Mouse (Mus musculus) midbrain, embryonic 10.5 days (tissue): Measurements from ENCODE around the gene Ostf1. TPM values are rescaled to one million over a fixed set of nuclear protein-coding genes. Genes with fewer than 3 reads are reported as not detected.

Experiments
- DNase-seq: peaks from one replicate; pipeline ENCODE4 v3.0.0-alpha.2; 2017; ENCODE audit warnings: low spot score
- H3K27ac ChIP-seq: fragments of 300-500 bp; sonication (generic); replicated peaks from 2 replicates; pipeline ENCODE4 v1.5.1; 2016; ENCODE audit warnings: mild to moderate bottlenecking
- H3K27me3 ChIP-seq: fragments of 300-500 bp; sonication (generic); 2 replicates; pipeline ENCODE4 v1.6.1; 2016; ENCODE audit warnings: low read depth, mild to moderate bottlenecking; ENCODE audit not compliant: poor library complexity, severe bottlenecking
- H3K36me3 ChIP-seq: fragments of 300-500 bp; sonication (generic); 2 replicates; pipeline ENCODE4 v1.6.1; 2016; ENCODE audit warnings: mild to moderate bottlenecking, moderate library complexity
- H3K4me1 ChIP-seq: fragments of 300-500 bp; sonication (generic); 2 replicates; pipeline ENCODE4 v1.6.1; 2016
- H3K4me3 ChIP-seq: fragments of 300-500 bp; sonication (generic); 2 replicates; pipeline ENCODE4 v1.5.1; 2016; ENCODE audit warnings: mild to moderate bottlenecking, moderate library complexity
- H3K9me3 ChIP-seq: fragments of 300-500 bp; sonication (generic); replicated peaks from 2 replicates; pipeline ENCODE4 v1.6.1; 2016; ENCODE audit warnings: mild to moderate bottlenecking
- WGBS: fragments of 180-500 bp; shearing (Covaris S2); methylation state at CpG from one replicate; pipeline ENCODE4 v1.1.7; 2016; 5-methylcytosine and 5-hydroxymethylcytosine counted together
- polyA plus RNA-seq: library from polyadenylated mRNA; unstranded; fragments of >200 nt; fragmentation: Nextera tagmentation; extraction: Ambion mirVana; gene quantifications from 2 replicates; pipeline ENCODE4 v1.2.1, GENCODE M21; 2016

Gene Ostf1
- polyA plus RNA-seq, 1 experiment from 2014 or later = 49.7 TPM

DNA sequence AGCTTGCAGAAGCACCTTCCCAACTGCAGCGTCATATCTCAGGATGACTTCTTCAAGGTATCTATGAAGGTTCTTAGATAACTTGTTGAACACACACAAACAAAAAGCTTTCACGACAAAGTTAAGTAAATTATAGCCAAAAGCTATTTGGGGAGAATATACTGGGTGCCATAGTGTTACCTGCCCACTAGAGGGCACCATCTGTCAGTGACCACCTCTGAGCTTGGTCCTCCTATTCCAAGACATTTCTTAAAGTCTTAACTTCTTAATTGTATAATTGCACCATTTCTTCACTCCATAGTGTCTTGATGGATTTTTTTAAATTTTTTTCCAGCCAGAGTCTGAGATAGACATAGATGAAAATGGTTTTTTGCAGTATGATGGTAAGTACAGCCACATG lies 7.9 kb upstream of the Ostf1 start:
- Histone ChIP-seq H3K9me3 (no peaks in the 10 kb centered on the region), H3K27ac (no peak overlapping the region), H3K4me3 (no peak overlapping the region), H3K36me3 (no peaks in the 10 kb centered on the region), H3K27me3 (no peaks in the 10 kb centered on the region), H3K4me1 (peaks cover 3% of the 10 kb centered on the region; the same call in 1 of the 2 replicates)
- WGBS = 23% methylated on average over 2 of the region's 2 CpGs
- DNase-seq = no peak

DNA sequence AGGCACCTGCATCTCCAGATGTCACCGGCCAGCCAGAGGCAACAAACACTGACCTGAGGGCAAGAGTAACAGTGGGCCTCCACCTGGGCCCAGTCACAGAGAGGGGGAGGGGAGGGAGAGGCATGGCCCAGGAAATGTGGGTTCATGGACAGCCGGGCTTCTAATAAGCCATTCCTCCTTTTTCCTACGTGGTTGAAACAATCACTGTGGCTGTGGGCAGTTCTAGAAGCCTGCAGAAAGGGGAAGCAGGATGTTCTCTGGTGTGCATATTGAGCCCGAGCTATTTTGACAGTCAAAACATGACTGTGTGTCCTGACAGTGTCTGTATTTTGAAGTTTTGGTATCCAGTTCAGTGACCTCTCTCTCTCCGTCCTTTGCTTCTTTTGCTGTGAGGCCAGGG lies 7.3 kb upstream of the Ostf1 start:
- Histone ChIP-seq H3K27me3 (no peaks in the 10 kb centered on the region), H3K27ac (no peak overlapping the region), H3K36me3 (no peaks in the 10 kb centered on the region), H3K4me1 (peaks cover 3% of the 10 kb centered on the region; the same call in 1 of the 2 replicates), H3K9me3 (no peaks in the 10 kb centered on the region), H3K4me3 (no peak overlapping the region)
- WGBS = 76% methylated on average over 5 of the region's 5 CpGs
- DNase-seq = no peak

DNA sequence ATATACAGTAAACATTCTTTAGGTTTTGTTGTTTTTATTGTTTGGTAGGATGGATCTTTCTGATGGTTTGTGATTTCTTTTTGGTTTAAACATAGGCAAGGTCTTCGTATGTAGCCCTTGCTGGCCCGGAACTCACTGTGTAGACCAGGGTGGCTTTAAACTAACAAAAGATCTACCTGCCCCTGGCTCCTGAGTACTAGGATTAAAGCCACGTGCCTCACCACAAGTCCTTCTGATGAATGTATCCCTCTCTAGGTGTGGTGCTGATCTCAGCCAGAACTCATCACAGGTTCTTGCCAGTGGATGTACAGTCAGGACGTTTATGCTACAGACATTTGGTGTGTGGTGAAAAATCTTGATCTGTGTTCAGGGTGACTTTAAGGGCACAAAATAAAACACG lies 6.3 kb upstream of the Ostf1 start:
- Histone ChIP-seq H3K27me3 (peaks cover 3% of the 10 kb centered on the region), H3K4me3 (no peak overlapping the region), H3K9me3 (no peaks in the 10 kb centered on the region), H3K36me3 (no peaks in the 10 kb centered on the region), H3K27ac (no peak overlapping the region), H3K4me1 (no peaks in the 10 kb centered on the region)
- DNase-seq = no peak
- WGBS = 87% methylated on average over 5 of the region's 5 CpGs

DNA sequence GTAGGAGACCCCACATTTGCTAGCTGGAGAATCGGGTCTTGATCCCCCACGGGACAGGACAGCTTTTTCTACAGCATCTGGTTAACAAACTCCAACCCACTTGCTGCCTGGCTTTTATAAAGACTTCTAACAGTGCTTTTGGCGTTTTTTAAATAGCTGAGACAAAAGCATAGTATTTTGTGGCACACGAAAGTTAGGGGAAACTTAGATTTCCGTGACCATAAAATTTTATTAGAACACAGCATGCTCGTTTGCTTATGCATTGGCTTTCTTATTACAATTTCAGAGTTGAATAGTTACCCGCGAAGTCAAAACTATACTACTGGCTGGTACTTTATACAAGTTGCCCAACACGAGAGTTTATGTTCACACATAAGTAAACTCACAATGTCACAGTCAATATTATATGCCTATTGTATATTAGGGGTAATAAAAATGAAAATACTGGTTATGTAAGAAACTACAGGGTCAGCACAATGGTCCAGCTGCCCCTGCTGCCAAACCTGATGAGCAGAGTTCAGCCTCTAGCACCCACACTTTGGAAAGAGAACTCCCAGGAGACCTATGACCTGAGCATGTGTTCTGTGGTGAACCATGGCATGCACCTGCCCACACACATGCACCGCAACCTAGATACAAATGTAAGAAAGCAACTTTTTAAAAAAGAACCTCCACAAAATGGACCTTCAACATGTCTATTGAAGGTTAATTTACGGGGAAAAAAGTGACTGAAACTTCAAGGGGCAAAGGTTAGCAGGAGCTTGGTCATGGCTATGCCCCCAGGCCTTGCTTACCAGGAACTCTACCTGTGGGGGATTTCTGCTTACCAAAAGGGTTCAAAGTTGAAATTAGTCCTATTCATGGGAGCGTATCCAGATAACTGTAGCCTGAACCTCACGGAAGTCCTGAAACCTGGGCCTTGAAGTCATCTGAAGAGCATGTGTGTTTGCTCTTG lies 885 bp upstream of the Ostf1 start:
- WGBS = 68% methylated on average over 13 of the region's 13 CpGs
- Histone ChIP-seq H3K36me3 (no peaks in the 10 kb centered on the region), H3K27me3 (peaks cover 24% of the 10 kb centered on the region), H3K27ac (peak overlapping the region; percentile 81; the same call in 1 of the 2 replicates), H3K4me3 (peak overlapping the region; percentile 79), H3K9me3 (no peaks in the 10 kb centered on the region), H3K4me1 (peaks cover 17% of the 10 kb centered on the region)
- no peak for DNase-seq

DNA sequence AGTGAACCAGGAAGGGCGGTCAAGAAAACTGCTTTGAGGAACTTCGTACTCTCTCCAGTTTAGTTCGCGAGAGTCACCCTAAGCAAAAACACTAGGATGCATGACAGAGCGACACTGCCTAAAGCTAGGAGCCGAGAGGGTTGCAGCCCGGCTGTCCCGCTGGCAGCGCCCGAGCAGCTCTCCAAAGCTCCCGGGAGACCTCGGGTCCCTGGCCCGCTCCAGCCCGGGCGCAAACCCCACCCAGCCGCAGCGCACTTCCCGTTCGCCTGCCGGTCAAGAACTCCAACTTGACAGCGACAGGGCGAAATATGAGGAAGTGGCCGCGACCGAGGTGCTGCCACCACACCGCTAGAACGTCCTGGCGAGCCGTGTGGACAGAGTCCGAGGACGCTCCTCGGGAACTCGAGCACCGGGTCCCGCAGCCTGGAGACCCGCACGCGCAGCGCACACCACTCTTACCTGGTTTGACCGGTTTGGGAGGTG lies 421 bp downstream of the Ostf1 start:
- Histone ChIP-seq H3K4me3 (peak overlapping the region; percentile 79), H3K36me3 (no peaks in the 10 kb centered on the region), H3K27me3 (peaks cover 24% of the 10 kb centered on the region), H3K4me1 (peaks cover 17% of the 10 kb centered on the region), H3K27ac (peak overlapping the region; percentile 81), H3K9me3 (no peaks in the 10 kb centered on the region)
- no peak for DNase-seq
- WGBS = under 1% methylated on average over 40 of the region's 40 CpGs

DNA sequence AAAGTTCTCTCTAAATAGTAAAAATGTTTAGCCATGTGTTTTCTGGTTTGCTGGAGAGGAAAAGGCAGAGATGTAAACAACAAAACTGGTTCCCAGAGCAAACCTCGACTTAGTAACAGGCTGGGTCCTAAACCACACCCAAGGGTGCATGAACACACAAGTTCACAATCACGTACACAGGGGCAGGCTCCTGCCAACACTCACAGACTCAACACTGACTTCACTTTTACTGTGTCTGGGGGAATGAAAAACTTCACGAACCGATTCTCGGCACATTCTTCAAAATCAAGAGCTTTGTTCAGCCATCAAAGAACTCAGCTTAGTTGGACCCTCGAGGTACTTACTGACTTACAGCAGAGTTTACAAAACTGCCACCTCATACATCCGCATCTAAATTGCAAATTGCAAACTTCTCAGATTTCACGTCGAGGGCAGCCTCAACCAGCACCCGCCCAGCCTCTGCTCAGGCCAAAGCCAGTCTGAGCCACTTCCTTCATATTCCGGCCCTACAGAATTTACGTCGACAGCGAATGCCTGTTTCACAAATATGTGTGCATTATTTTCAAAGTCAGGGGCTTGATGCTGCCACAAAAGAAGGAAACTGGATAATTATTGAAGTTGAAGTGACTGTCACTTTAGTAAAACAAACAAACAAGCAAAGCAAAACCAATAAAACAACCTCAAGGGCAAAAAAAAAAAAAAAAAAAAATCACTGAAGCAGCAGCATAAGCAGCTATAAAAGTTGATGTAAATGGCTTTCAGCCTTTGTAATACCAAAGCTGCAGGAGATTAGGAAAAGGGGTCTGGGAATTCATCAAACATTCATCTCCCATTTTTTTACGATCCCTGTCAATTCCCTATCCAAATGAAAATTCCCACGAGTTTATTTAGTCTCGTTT lies 1.2 kb downstream of the Ostf1 start:
- Histone ChIP-seq H3K36me3 (no peaks in the 10 kb centered on the region), H3K4me1 (peaks cover 17% of the 10 kb centered on the region), H3K27ac (no peak overlapping the region), H3K9me3 (no peaks in the 10 kb centered on the region), H3K27me3 (peaks cover 24% of the 10 kb centered on the region), H3K4me3 (peak overlapping the region; percentile 79)
- peak; percentile 42 for DNase-seq
- WGBS = 11% methylated on average over 17 of the region's 17 CpGs

DNA sequence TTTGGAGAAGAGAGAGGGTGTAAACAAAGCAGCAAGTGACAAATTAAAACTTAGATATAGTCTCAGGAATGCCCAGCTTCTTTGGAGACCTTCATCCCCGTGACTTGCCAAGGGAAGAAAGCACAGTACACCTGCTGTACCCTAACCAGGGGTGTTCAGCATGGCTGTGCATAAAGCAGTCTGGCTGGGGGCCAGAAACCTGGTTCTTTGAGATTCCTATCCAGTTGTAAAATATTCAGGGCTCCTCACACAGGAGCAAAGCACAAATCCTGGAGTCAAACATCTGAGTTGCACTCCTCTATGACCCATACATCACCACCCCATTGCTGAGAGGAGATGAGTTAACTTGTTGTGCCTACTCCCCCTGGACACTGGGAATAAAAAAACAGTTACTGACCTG lies 2.0 kb downstream of the Ostf1 start:
- Histone ChIP-seq H3K4me1 (peaks cover 17% of the 10 kb centered on the region), H3K9me3 (no peaks in the 10 kb centered on the region)
- WGBS = 73% methylated on average over 1 of the region's 1 CpGs

DNA sequence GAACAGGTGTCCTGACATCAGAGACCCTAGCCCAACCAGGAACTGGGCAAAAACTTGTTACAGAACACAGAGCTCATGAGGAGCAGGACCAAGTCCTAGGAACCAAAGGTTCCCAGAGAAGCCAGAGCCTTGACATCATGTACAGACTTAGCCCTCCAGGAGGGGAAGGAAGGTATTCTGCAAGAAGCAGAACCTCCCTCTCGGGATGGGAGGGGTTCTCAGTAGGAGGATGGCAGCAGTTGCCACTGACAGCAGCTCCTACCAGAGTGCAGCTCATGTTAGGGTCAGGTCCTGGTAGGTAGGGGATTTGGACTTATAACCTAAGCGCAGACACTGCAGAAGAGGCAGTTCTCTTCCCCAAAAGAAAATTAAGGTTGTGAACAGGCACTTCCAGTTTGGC lies 7.7 kb downstream of the Ostf1 start:
- H3K4me3 ChIP-seq = no peak overlapping the region
- H3K27ac ChIP-seq = no peak overlapping the region
- WGBS = 78% methylated on average over 2 of the region's 2 CpGs
- DNase-seq = no peak
- H3K36me3 ChIP-seq = no peaks in the 10 kb centered on the region
- no peaks in the 10 kb centered on the region for H3K4me1 ChIP-seq
- 0 out of 2 replicates have a peak, but pooled peaks cover under 1% of the 10 kb centered on the region for H3K27me3 ChIP-seq
- no peaks in the 10 kb centered on the region for H3K9me3 ChIP-seq

More for the DNA sequence above, 2.0 kb downstream of the Ostf1 start:
- Histone ChIP-seq H3K27me3 (peaks cover 24% of the 10 kb centered on the region), H3K27ac (no peak overlapping the region), H3K36me3 (no peaks in the 10 kb centered on the region), H3K4me3 (no peak overlapping the region)
- DNase-seq = no peak

DNA sequence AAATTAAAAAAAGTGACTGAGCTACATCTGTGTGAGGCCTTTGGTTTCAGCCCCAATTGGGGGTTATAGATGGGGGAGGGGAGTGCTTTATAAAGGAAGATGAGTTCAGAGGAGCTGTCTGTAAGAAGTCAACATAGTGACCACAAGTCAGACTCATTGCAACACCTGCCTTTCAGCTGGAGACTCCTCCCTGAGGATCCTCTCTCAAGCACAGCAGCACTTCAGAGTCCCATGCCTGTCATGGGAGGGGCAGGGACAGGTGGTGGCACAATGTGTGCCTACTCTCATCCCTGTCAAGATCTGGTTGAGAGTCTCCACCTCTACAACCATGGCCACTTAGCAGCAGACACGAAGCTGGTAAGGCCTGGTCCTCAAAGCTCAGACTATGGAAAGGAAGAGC lies 11.9 kb downstream of the Ostf1 start:
- Histone ChIP-seq H3K27ac (no peak overlapping the region), H3K27me3 (no peaks in the 10 kb centered on the region), H3K36me3 (no peaks in the 10 kb centered on the region), H3K9me3 (no peaks in the 10 kb centered on the region), H3K4me3 (no peak overlapping the region), H3K4me1 (peaks cover 6% of the 10 kb centered on the region; the same call in 1 of the 2 replicates)
- 68% methylated on average over 1 of the region's 1 CpGs for WGBS
- no peak for DNase-seq

DNA sequence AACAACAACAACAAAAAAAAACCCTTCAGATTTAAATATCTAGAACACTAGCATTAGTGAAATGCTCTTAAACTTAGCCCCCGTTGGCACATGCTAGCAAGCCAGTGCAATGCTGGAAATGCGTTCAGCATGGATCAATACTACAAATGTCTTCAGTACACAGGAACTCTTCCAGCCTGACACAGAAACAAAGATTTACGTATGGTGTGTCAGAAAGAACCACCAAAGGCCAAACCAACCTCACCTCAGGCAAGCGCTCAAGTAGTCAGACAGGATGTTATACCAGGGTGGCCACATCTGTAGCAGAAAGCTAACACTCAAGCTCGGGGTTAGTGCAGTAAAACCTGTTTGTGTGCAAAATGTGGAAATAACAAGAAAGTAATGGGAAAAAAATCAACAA lies 12.6 kb downstream of the Ostf1 start:
- Histone ChIP-seq H3K4me3 (no peak overlapping the region), H3K27ac (no peak overlapping the region), H3K27me3 (no peaks in the 10 kb centered on the region), H3K9me3 (no peaks in the 10 kb centered on the region), H3K4me1 (peaks cover 6% of the 10 kb centered on the region; the same call in 1 of the 2 replicates), H3K36me3 (no peaks in the 10 kb centered on the region)
- no peak for DNase-seq
- WGBS = 81% methylated on average over 5 of the region's 5 CpGs

DNA sequence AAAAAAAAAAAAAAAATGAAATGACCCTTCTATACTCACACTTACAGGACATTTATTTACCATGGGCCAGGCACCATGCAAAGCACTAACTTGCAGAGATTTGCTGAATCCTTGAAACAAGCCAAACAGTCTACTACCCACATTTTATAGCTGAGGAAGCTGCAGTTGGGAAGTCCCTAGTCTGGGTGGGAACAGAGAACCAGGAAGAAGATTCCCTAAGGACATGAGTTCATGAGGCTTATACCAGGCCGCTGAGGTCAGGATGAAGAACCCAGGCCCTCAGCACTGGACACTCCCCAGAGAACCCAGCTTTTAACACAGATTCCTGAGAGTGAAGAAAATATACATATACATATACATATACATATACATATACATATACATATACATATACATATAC lies 14.1 kb downstream of the Ostf1 start:
- DNase-seq = no peak
- WGBS = 96% methylated on average over 1 of the region's 1 CpGs

DNA sequence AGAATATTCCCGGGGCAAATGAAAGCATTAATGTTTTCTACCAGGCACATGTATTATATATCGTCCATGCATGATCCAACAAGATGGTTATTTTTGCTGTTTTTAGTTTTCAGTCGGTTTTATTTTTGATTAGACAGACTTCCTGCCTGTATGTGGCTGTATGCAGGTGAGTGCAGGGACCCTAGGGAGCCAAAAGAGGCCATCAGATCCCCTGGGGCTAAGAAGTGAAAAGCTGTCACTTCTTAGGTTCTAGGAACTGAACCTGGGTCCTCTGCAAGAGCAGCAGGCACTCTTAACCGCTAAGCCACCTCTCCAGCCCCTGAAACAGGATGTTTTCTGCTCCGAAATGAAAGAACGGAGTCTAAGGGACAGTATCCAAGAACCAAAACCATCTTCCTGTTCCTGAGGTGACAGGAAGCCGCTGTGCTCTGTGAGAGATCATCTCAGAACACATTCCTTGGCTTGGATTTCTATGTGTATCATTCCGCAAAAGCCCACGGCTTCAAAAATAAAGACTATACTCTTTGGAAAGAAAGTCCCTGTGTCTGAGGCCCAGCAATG lies 15.9 kb downstream of the Ostf1 start:
- Histone ChIP-seq H3K27ac (no peak overlapping the region), H3K9me3 (no peaks in the 10 kb centered on the region), H3K27me3 (no peaks in the 10 kb centered on the region), H3K36me3 (no peaks in the 10 kb centered on the region), H3K4me1 (peaks cover 12% of the 10 kb centered on the region), H3K4me3 (no peak overlapping the region)
- 78% methylated on average over 9 of the region's 9 CpGs for WGBS
- no peak for DNase-seq

More for the DNA sequence above, 14.1 kb downstream of the Ostf1 start:
- H3K4me3 ChIP-seq = no peak overlapping the region
- peaks cover 12% of the 10 kb centered on the region for H3K4me1 ChIP-seq
- H3K27me3 ChIP-seq = no peaks in the 10 kb centered on the region
- no peaks in the 10 kb centered on the region for H3K9me3 ChIP-seq
- no peak overlapping the region for H3K27ac ChIP-seq
- no peaks in the 10 kb centered on the region for H3K36me3 ChIP-seq
